Mouse (Mus musculus) thymus, adult 2 months (tissue): Measurements from ENCODE around the gene Dcaf4. TPM values are rescaled to one million over a fixed set of nuclear protein-coding genes. Genes with fewer than 3 reads are reported as not detected.

ENCODE experiments used
- DNase-seq: peaks from one replicate; pipeline ENCODE4 v3.0.0; 2021
- H3K27ac ChIP-seq: fragments of 200-500 bp; 2 replicates; pipeline ENCODE4 v1.5.1; 2012; ENCODE audit warnings: low read length, control low read depth; ENCODE audit not compliant: control insufficient read depth, insufficient read depth
- H3K27me3 ChIP-seq: fragments of 200-500 bp; 2 replicates; pipeline ENCODE4 v1.6.1; 2012; ENCODE audit warnings: mild to moderate bottlenecking, low read length, moderate library complexity, mixed read lengths; ENCODE audit not compliant: control insufficient read depth, insufficient read depth
- H3K36me3 ChIP-seq: fragments of 200-500 bp; 2 replicates; pipeline ENCODE4 v1.6.1; 2012; ENCODE audit warnings: mild to moderate bottlenecking, low read length, moderate library complexity; ENCODE audit not compliant: control insufficient read depth, insufficient read depth
- H3K4me1 ChIP-seq: fragments of 200-500 bp; replicated peaks from 2 replicates; pipeline ENCODE4 v1.6.1; 2012; ENCODE audit warnings: low read length; ENCODE audit not compliant: control insufficient read depth, insufficient read depth
- H3K4me3 ChIP-seq: fragments of 200-500 bp; 2 replicates; pipeline ENCODE4 v1.5.1; 2012; ENCODE audit warnings: mild to moderate bottlenecking, low read length, control low read depth, moderate library complexity; ENCODE audit not compliant: control insufficient read depth, insufficient read depth
- CTCF ChIP-seq: fragments of 200-500 bp; IDR thresholded peaks from 2 replicates; pipeline ENCODE4 v1.5.1; 2012; ENCODE audit warnings: mild to moderate bottlenecking, control low read depth, low read length, moderate library complexity, borderline replicate concordance; ENCODE audit not compliant: control insufficient read depth, poor library complexity, insufficient read depth; ENCODE audit errors: extremely low read depth
- POLR2A ChIP-seq: fragments of 200-500 bp; IDR thresholded peaks from 2 replicates; pipeline ENCODE4 v1.6.1; 2012; ENCODE audit warnings: mild to moderate bottlenecking, low read length, control low read depth, moderate library complexity; ENCODE audit not compliant: control insufficient read depth, poor library complexity, insufficient read depth; ENCODE audit errors: extremely low read depth
- WGBS: fragments of 180-500 bp; shearing (Covaris S2); methylation state at CpG from one replicate; pipeline ENCODE4 v1.1.7; 2018; 5-methylcytosine and 5-hydroxymethylcytosine counted together
- polyA plus RNA-seq: library from polyadenylated mRNA; depleted of rRNA; stranded (reverse); fragments of >200 nt; gene quantifications from 2 replicates; pipeline ENCODE4 v1.2.3, GENCODE M21; 2012

The Dcaf4 gene
- polyA plus RNA-seq, 1 experiment, result 36.6 TPM

DNA sequence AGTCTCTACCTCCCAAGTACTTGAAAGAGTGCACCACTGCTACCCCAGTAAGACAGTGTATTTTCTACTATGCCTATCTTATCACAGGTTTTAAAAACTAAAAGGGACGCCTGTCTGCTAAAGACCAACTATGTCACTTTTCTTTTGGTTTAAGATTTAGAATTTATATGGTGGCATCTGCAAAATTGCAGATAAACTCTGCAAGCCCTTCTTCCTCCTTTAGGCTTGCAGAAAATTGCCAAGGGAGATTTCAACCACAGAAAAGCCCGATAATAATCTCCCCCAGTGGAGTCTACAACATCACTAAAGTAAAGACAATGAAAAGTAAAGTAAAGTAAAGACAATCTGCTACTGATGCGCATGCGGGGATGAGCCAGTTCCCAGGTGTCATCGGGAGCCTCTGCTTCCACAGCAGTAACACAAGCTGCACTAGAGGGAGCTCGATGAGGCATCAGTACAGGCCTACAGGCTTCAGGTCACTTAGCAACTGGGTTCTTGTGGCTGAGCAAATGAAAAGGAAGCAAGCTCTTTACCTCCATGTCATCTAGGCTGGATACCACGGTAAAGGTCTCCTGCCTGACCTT is 40.4 kb upstream of the Dcaf4 start:
- no peak overlapping the region for H3K4me3 ChIP-seq
- 87% methylated on average over 7 of the region's 7 CpGs for WGBS
- no peak for DNase-seq
- no peak overlapping the region for H3K27ac ChIP-seq
- peaks cover 5% of the 10 kb centered on the region for H3K27me3 ChIP-seq
- TF ChIP-seq CTCF (no peak), POLR2A (no peak)
- no peaks in the 10 kb centered on the region for H3K36me3 ChIP-seq
- H3K4me1 ChIP-seq, result no peaks in the 10 kb centered on the region

DNA sequence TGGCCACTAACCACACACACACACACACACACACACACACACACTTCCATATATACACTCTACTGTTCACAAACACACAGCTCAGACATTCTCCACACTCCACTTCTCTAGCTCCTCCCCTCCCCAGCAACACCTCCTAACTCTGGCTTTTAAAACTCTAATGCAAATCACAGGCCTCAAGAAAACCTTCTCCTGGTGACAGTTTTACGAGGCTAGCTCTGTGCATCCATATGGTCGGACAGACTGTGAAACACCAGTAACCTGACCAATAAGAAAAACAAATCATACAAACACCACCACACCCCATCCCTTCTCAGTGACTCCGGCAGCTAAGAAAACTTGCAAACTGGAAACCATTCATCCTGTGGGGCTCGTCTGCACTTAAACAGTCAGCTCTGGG is 38.8 kb upstream of the Dcaf4 start:
- TF ChIP-seq CTCF (no peak), POLR2A (no peak)
- no peak overlapping the region for H3K4me3 ChIP-seq
- H3K27me3 ChIP-seq, result peaks cover 17% of the 10 kb centered on the region
- no peak for DNase-seq
- no peak overlapping the region for H3K27ac ChIP-seq
- peaks cover 9% of the 10 kb centered on the region for H3K4me1 ChIP-seq
- H3K36me3 ChIP-seq, result no peaks in the 10 kb centered on the region
- 85% methylated on average over 4 of the region's 4 CpGs for WGBS

DNA sequence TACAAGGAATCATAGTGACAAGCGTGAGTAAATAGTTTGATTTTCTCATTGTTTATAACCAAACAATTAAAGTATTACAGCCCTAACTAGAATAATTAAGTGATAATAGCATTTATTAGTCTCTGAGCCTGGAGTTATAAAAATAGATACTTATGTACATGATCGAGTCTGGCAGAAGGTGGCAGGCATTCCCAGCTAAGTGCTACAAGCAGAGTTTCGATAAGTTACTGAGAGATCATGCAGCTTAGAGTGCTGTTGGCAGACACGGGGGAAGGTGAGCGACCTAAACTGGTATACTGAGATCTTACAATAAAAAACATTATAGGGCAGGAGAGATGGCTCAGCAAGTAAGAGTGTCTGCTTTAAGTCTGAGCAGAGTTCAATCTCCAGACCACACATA is 36.6 kb upstream of the Dcaf4 start:
- no peak for DNase-seq
- Histone ChIP-seq H3K36me3 (no peaks in the 10 kb centered on the region), H3K4me3 (no peak overlapping the region), H3K27me3 (peaks cover 32% of the 10 kb centered on the region), H3K27ac (no peak overlapping the region), H3K4me1 (peaks cover 20% of the 10 kb centered on the region)
- WGBS, result 70% methylated on average over 5 of the region's 5 CpGs
- TF ChIP-seq CTCF (no peak), POLR2A (no peak)

DNA sequence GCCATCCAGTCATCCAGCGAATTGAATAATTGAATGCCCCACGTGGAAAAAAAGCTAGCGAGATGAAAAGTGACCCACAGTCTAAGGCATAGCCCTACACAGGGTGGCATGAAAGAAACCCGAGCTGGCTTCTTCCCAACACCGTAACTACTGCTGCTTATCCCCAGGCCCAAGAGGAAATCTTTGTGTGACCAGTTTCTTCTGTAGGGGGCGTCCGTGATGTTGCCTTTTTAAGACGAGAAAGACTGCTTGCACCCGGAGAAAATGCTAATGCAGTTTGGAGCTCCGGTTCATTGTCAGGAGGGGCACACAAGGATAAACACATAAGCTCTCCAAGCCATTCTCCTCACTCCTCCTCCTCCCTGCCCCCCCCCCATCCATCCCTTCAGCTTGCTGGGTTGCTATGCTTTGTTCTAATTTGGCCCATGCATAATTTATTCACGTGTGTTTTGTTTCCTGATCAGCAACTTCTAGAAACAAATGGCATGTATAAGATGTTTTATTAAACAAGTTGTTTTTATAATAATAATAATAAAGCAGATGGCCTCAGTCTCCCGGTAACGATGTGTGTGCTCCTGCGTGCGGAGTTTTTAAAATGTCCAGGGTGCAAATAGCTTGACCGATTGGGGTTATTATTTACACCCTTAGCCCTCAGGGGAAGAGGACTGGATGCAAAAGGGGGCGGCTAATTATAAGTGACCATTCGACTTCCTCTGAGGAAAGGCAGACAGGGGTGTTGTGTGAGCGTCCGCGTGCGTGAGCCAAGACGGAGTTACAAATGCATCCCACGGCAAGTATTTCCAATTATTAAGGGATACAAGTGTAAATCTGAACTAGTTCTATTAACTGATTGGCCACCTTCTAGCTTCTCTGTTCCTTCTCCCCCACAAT is 35.2 kb upstream of the Dcaf4 start:
- peak; percentile 8 for DNase-seq
- Histone ChIP-seq H3K27me3 (peaks cover 32% of the 10 kb centered on the region), H3K4me1 (peaks cover 20% of the 10 kb centered on the region), H3K27ac (no peak overlapping the region), H3K4me3 (no peak overlapping the region), H3K36me3 (no peaks in the 10 kb centered on the region)
- 11% methylated on average over 24 of the region's 24 CpGs for WGBS
- TF ChIP-seq POLR2A, result no peak
- no peak for TF ChIP-seq CTCF

DNA sequence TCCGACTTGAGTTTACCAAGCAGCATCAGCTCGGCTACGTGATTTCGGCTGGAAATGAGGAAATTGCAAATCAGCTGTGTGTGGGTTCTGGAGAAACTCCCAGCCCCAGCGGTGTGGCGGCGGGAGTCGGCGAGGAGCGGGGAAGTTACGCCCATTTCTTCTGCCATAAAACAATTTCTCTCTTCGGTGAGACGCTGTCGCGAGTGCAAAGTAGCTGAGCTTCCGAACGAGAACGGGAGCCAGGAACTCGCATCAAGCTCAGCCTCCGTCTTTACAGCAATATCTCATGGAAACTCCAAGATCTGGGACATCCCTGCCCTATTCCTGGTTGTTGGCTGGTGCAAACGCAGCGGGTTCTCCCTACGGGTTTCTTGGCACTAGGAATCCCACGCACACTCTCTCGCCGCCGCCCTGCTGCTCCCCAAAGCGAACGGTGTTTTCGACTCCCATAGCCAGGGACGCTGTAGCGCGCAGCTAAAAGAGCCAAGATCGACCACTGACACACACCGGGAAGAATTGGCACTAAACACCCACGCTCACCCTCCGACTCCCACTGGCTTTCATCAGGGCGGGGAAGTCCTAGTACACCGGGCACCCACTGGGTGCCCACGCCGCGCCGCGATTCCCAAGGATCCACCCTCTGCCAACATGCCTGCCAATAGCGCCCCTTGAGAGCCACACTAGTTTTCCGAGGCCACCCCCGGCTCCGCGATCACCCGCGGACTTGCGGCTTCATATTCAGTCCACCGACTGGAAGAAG is 34.2 kb upstream of the Dcaf4 start:
- H3K27me3 ChIP-seq, result peaks cover 32% of the 10 kb centered on the region
- no peak overlapping the region for H3K27ac ChIP-seq
- WGBS, result 3% methylated on average over 53 of the region's 53 CpGs
- TF ChIP-seq CTCF (no peak), POLR2A (no peak)
- peak; percentile 5 for DNase-seq
- no peaks in the 10 kb centered on the region for H3K36me3 ChIP-seq
- H3K4me1 ChIP-seq, result peaks cover 20% of the 10 kb centered on the region
- H3K4me3 ChIP-seq, result peak overlapping the region; percentile 57

DNA sequence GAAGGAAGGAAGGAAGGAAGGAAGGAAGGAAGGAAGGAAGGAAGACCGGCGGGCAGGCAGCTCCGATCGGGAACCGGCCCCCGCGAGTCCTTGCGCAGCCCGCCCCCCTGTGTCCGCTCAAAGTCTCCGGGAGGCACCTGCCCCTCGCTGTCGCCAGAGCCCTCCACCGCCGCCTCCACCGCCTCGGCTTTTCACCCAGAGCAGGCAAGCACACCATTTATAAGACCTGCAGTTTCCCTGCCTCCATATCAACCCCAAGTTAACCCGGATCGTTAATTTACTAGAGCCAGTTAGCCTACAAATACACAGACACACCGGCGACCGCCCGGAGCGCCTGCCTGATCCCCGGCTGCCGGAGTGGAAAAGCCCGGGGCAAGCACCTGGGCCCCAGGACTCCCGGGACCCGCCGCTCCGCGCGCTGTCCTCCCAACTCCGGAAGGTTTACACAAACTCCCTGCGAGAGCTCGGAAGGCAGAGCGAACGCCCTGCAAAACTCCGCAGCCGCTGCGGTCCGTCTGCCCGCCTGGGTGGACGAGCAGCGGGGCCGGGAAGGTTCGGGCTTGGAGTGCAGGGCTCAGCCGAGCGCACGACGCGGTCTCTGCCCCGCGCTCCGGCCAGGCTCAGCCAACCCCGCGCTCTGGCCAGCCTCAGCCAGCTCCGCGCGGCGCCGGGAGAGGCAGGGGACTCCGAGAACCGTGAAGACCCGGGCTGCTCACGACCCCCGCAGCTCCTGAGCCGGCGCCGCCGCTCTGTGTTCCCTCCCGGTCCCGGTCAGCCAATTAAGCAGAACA is 33.4 kb upstream of the Dcaf4 start:
- H3K27me3 ChIP-seq, result peaks cover 32% of the 10 kb centered on the region
- WGBS, result under 1% methylated on average over 73 of the region's 73 CpGs

More for the DNA sequence above, 33.4 kb upstream of the Dcaf4 start:
- Histone ChIP-seq H3K4me1 (peaks cover 20% of the 10 kb centered on the region), H3K4me3 (peak overlapping the region; percentile 57), H3K36me3 (no peaks in the 10 kb centered on the region), H3K27ac (no peak overlapping the region)
- peak; percentile 26 for DNase-seq
- TF ChIP-seq CTCF, result no peak
- no peak for TF ChIP-seq POLR2A
